Mouse (Mus musculus): Measurements from ENCODE around the gene Wdsub1.

- TF ChIP-seq POLR2AphosphoS2 (IDR thresholded peaks at IDR 0.05; ENCODE audit: insufficient read length, low read depth) (no peak), POLR2A (IDR thresholded peaks at IDR 0.05; ENCODE audit: insufficient read length, low read depth) (no peak), E2F4 (IDR thresholded peaks at IDR 0.05; ENCODE audit: insufficient read depth) (no peak), TCF12 (IDR thresholded peaks at IDR 0.05; ENCODE audit: insufficient read depth, poor library complexity, severe bottlenecking) (no peak)
Observed at GRCm38 (mm10) chr2:59898105-59898504, 15.7 kb upstream of the Wdsub1 start.

Data from myocyte (in vitro differentiated cells).